Mouse (Mus musculus) embryo, embryonic 10 days (tissue): ENCODE results near the gene Ypel3.

Experiments used
- DNase-seq: peaks from one replicate; pipeline ENCODE4 v3.0.0-alpha.2; 2015; ENCODE audit warnings: low spot score

Gene Ypel3

GRCm38 (mm10) chr7:126815726-126816222 is 39.0 kb downstream of the Ypel3 start:
- no peak for DNase-seq

GRCm38 (mm10) chr7:126816494-126816893 is 39.7 kb downstream of the Ypel3 start:
- DNase-seq, result no peak

GRCm38 (mm10) chr7:126817595-126817994 is 40.8 kb downstream of the Ypel3 start:
- no peak for DNase-seq

GRCm38 (mm10) chr7:126818818-126819217 is 42.1 kb downstream of the Ypel3 start:
- DNase-seq, result no peak

GRCm38 (mm10) chr7:126821835-126822511 is 45.2 kb downstream of the Ypel3 start:
- peak; percentile 93 for DNase-seq

GRCm38 (mm10) chr7:126822741-126823140 is 46.0 kb downstream of the Ypel3 start:
- DNase-seq, result no peak

- DNase-seq, result peak; percentile 33
These were observed 46.5 kb downstream of the Ypel3 start for GRCm38 (mm10) chr7:126823202-126823711.

GRCm38 (mm10) chr7:126823940-126824339 is 47.2 kb downstream of the Ypel3 start:
- DNase-seq, result no peak

- DNase-seq, result peak; percentile 43
These were observed 48.6 kb downstream of the Ypel3 start for GRCm38 (mm10) chr7:126825403-126825802.

- DNase-seq, result no peak
These were observed 49.2 kb downstream of the Ypel3 start for GRCm38 (mm10) chr7:126825952-126826351.
